ENCODE assay signal across 8 mouse cellular contexts in genomic region chr11:109649975-109650701, GRCm38 (mm10). TPM values are rescaled to one million over a fixed set of nuclear protein-coding genes. Genes with fewer than 3 reads are reported as not detected.
DNase-seq lines count a peak whose midpoint lies in the region; ATAC-seq and TF ChIP-seq lines count a peak whose summit lies in the region.

No protein-coding gene starts in this region.

- TF ChIP-seq CTCF in Patski (IDR thresholded peaks at IDR 0.05): no peak

- H3K9me3 ChIP-seq in hindbrain, embryonic 15.5 days: no peaks in the 10 kb centered on the region

- WGBS in hindbrain, embryonic 15.5 days: 1% methylated on average over 31 of the region's 31 CpGs

- peak overlapping the region; percentile 72 for H3K4me3 ChIP-seq in hindbrain, embryonic 15.5 days

- in situ Hi-C loops in Patski (cut with MboI; ENCODE audit: low pct_unique_long_range_greater_than_20kb): no loop called here

- H3K4me2 ChIP-seq in hindbrain, embryonic 15.5 days: peak overlapping the region; percentile 65

- no peaks in the 10 kb centered on the region for H3K27me3 ChIP-seq in Patski
- H3K27me3 ChIP-seq in hindbrain, embryonic 15.5 days: no peaks in the 10 kb centered on the region

- H3K27ac ChIP-seq in hindbrain, embryonic 15.5 days (replicated peaks): peak overlapping the region; percentile 99

- no peak for DNase-seq in Patski (ENCODE audit: low read depth, low spot score)
- DNase-seq in cerebellum, postnatal 25 days: peak; percentile 91 to 93
- peak; percentile 86 to 88 for DNase-seq in frontal cortex, postnatal 36 days (ENCODE audit: low spot score in 2 of 2)
- peak; percentile 81 to 87 for DNase-seq in left cerebral cortex, adult 18-20 months (ENCODE audit: low spot score in 2 of 2)
- DNase-seq in lung, postnatal 4 days: peak; percentile 78 to 84
- DNase-seq in retina, postnatal 7 days (ENCODE audit: low read depth, low spot score): peak; percentile 79
- peak; percentile 49 to 62 for DNase-seq in urinary bladder, adult 18-20 months (ENCODE audit: low spot score in 2 of 2)

- ATAC-seq in Patski: peak; percentile 54
- ATAC-seq in hindbrain, embryonic 15.5 days (ENCODE audit: low FRiP score, low read depth): peak; percentile 87

- peaks cover 53% of the 10 kb centered on the region for H3K4me1 ChIP-seq in hindbrain, embryonic 15.5 days (replicated peaks)

- H3K36me3 ChIP-seq in hindbrain, embryonic 15.5 days: peaks cover 6% of the 10 kb centered on the region

- POLR2A ChIA-PET in Patski (lab: Charles Lee): interaction anchor here (0.6 to 1.4 kb wide), 4 partner anchors 13 to 40 kb away, joined by 3 to 4 read pairs (median 4); no protein-coding TSS in a partner anchor

- CTCF ChIA-PET in Patski (lab: Charles Lee): interaction anchor here (1.4 to 1.9 kb wide), 2 partner anchors 28 to 31 kb away, joined by 5 to 6 read pairs; no protein-coding TSS in a partner anchor

- peak overlapping the region; percentile 97 for H3K9ac ChIP-seq in hindbrain, embryonic 15.5 days

RNA-seq across cellular contexts. Expression of gene Prkar1a, which starts 0.9 kb away (rescaled TPM):
- 258 TPM for polyA plus RNA-seq in Patski (2021)
- polyA plus RNA-seq in hindbrain, embryonic 15.5 days (2015; fragmentation: Nextera tagmentation; extraction: Ambion mirVana): 449 and 456 TPM in 2 replicates
- 100 to 1,000 TPM; 618 to 657 TPM for total RNA-seq in left cerebral cortex, adult 18-20 months (2021)

RNA-seq across cellular contexts. Expression of gene Wipi1, which starts 38.4 kb away (rescaled TPM):
- polyA plus RNA-seq in Patski (2021): 36.7 TPM
- 17.6 TPM in 2 replicates for polyA plus RNA-seq in hindbrain, embryonic 15.5 days (2015; fragmentation: Nextera tagmentation; extraction: Ambion mirVana)
- 10 to 100 TPM; 18.4 to 19.3 TPM for total RNA-seq in left cerebral cortex, adult 18-20 months (2021)
